Mouse (Mus musculus): ENCODE measurements at regions not wholly inside any gene's neighbourhood (a gene's known extent, or its start where the extent isn't known, plus 50 kb on each side); places are given as distances from the start of the nearest gene placed in this dataset.

DNA sequence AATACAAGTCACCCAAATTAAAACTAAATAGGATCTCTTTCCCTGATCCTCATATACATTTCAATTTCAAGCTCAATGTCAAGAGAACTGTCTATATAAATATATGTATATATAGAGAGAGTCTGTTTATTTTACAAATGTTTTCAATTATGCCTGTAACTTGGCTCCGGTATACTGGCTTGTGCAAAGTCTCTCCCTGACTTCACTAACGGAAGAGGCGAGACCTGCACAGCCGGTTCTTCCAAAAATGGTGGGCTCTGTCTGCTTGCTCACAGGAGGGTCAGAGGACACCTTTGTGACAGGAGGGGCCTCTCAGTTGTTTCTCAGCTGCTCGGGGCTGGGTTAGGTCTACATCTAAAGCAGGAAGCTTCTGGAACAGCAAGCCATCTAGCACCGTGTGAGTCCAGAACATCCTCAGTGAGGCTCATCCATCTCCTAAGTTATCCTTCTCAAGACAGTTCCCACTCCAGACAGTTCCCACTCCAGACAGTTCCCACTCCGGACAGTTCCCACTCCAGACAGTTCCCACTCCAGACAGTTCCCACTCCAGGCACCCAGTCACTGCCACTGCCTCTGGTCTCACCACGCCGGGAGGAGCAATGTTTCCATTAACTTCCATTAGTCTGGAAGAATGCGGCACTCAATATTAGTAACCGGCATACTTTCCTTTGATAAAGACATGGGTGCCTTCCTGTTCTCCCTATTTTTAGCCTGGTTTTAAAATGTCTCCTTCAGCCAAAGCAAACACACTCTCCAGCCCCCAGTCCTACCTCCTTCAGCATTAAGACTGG is 148.4 kb upstream of the Nfe2l3 start:
- in situ Hi-C loops (cut with MboI; ENCODE audit: low pct_ligation_motif_present, low pct_unique_long_range_greater_than_20kb, low sequenced_read_pairs) (no loop called here), dilution Hi-C loops (cut with MboI; ENCODE audit: extremely low pct_ligation_motif_present, extremely low pct_unique_long_range_greater_than_20kb, low sequenced_read_pairs) (no loop called here)
- DNase-seq (ENCODE audit: extremely low read depth), result no peak
- Histone ChIP-seq H3K79me2 (replicated peaks; ENCODE audit: control insufficient read depth, extremely low read depth, insufficient read depth, poor library complexity, severe bottlenecking) (no peaks in the 10 kb centered on the region), H3K27ac (ENCODE audit: insufficient read depth, low read depth) (peak overlapping the region; percentile 67), H3K27me3 (replicated peaks) (no peaks in the 10 kb centered on the region), H3K9me3 (replicated peaks; ENCODE audit: low read length) (no peaks in the 10 kb centered on the region), H3K4me1 (ENCODE audit: control insufficient read depth in 1 of 2, insufficient read depth in 2 of 2) (peaks cover 21 to 80% of the 10 kb centered on the region in 2 experiments), H3K4me3 (replicated peaks in 1 of 3; ENCODE audit: low read depth in 2 of 3, low read length in 2 of 3, poor library complexity in 1 of 3) (peak overlapping the region in 1 of 3 experiments; percentile 21), H3K4me2 (ENCODE audit: insufficient read depth, low read depth, poor library complexity, severe bottlenecking) (peak overlapping the region; percentile 77), H3K9ac (ENCODE audit: insufficient read depth, low read depth) (peak overlapping the region; percentile 8; the same call in 1 of the 2 replicates), H3K36me3 (replicated peaks in 1 of 2; ENCODE audit: control insufficient read depth in 1 of 2, insufficient read depth in 1 of 2, low read length in 1 of 2) (peaks cover 0 to 12% of the 10 kb centered on the region in 2 experiments)
- TF ChIP-seq CHD1 (IDR thresholded peaks at IDR 0.05; ENCODE audit: low read depth, low read length) (no peak), ZNF384 (IDR thresholded peaks at IDR 0.05; ENCODE audit: low read depth, low read length) (no peak), MYC (IDR thresholded peaks at IDR 0.05; ENCODE audit: low read depth, low read length) (no peak), POLR2A (IDR thresholded peaks at IDR 0.05; ENCODE audit: low read depth, low read length) (no peak), BHLHE40 (IDR thresholded peaks at IDR 0.05; ENCODE audit: low read depth, low read length) (no peak), MEF2A (IDR thresholded peaks at IDR 0.05; ENCODE audit: borderline replicate concordance, low read depth, low read length) (no peak)

DNA sequence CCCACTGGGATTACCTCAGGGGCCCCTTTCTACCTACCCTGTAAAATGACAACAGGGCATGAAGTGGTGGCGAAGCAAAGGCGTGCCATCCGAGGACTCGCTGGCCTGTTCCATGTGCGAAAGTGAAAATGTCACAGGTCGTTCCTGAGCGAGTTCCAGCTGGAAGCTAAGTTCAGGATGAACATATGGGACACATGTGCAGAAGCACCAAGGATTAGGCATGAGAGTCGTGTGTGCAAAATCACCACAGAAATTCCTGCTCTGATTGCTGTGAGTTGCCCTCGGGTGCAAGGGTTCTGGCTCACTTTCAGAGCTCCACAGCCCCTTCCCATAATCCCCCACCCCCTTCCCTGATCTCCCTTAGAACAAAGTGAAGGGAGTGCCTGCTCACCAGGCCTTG is 147.6 kb upstream of the Nfe2l3 start:
- peaks cover 0 to 12% of the 10 kb centered on the region in 2 experiments for H3K36me3 ChIP-seq (replicated peaks in 1 of 2; ENCODE audit: control insufficient read depth in 1 of 2, insufficient read depth in 1 of 2, low read length in 1 of 2)
- dilution Hi-C loops (cut with MboI; ENCODE audit: extremely low pct_ligation_motif_present, extremely low pct_unique_long_range_greater_than_20kb, low sequenced_read_pairs) (no loop called here), in situ Hi-C loops (cut with MboI; ENCODE audit: low pct_ligation_motif_present, low pct_unique_long_range_greater_than_20kb, low sequenced_read_pairs) (no loop called here)
- H3K27ac ChIP-seq (ENCODE audit: insufficient read depth, low read depth), result peak overlapping the region; percentile 67
- no peak for DNase-seq (ENCODE audit: extremely low read depth)
- peak overlapping the region; percentile 77 for H3K4me2 ChIP-seq (ENCODE audit: insufficient read depth, low read depth, poor library complexity, severe bottlenecking)
- no peaks in the 10 kb centered on the region for H3K9me3 ChIP-seq (replicated peaks; ENCODE audit: low read length)
- no peaks in the 10 kb centered on the region for H3K27me3 ChIP-seq (replicated peaks)
- TF ChIP-seq MEF2A (IDR thresholded peaks at IDR 0.05; ENCODE audit: borderline replicate concordance, low read depth, low read length) (no peak), TBP (conservative IDR thresholded peaks at IDR 0.05; ENCODE audit: low read depth, low read length) (no peak), POLR2A (IDR thresholded peaks at IDR 0.05; ENCODE audit: low read depth, low read length) (no peak), USF2 (conservative IDR thresholded peaks at IDR 0.05; ENCODE audit: low read depth, low read length) (no peak), ZKSCAN1 (IDR thresholded peaks at IDR 0.05; ENCODE audit: borderline replicate concordance, low read depth, low read length) (no peak), CTCF (conservative IDR thresholded peaks at IDR 0.05 in 1 of 2, IDR thresholded peaks at IDR 0.05 in 1 of 2; ENCODE audit: low read depth in 2 of 2, low read length in 2 of 2) (no peak), MAZ (IDR thresholded peaks at IDR 0.05; ENCODE audit: low read depth, low read length) (no peak), JUND (conservative IDR thresholded peaks at IDR 0.05; ENCODE audit: low read depth, low read length) (no peak), NELFE (IDR thresholded peaks at IDR 0.05; ENCODE audit: low read depth, low read length) (no peak)
- H3K79me2 ChIP-seq (replicated peaks; ENCODE audit: control insufficient read depth, extremely low read depth, insufficient read depth, poor library complexity, severe bottlenecking), result no peaks in the 10 kb centered on the region
- peak overlapping the region in 1 of 3 experiments; percentile 21 for H3K4me3 ChIP-seq (replicated peaks in 1 of 3; ENCODE audit: low read depth in 2 of 3, low read length in 2 of 3, poor library complexity in 1 of 3)
- H3K4me1 ChIP-seq (ENCODE audit: control insufficient read depth in 1 of 2, insufficient read depth in 2 of 2), result peaks cover 26 to 87% of the 10 kb centered on the region in 2 experiments
- peak overlapping the region; percentile 64 for H3K9ac ChIP-seq (ENCODE audit: insufficient read depth, low read depth)
